Mouse (Mus musculus) forebrain, embryonic 13.5 days (tissue): ENCODE results near the gene Best3. TPM values are rescaled to one million over a fixed set of nuclear protein-coding genes. Genes with fewer than 3 reads are reported as not detected.

Source experiments
- ATAC-seq: fragments of 200-750 bp; cut with Nextera tagmentation; 2 replicates; pipeline ENCODE4 v1.8.0; 2017
- H3K27ac ChIP-seq: fragments of 300-500 bp; sonication (generic); 2 replicates; pipeline ENCODE4 v1.5.1; 2015; ENCODE audit warnings: inconsistent platforms, mild to moderate bottlenecking, moderate library complexity
- H3K27me3 ChIP-seq: fragments of 300-500 bp; sonication (generic); 2 replicates; pipeline ENCODE4 v1.6.1; 2015; ENCODE audit warnings: mild to moderate bottlenecking, inconsistent platforms
- H3K36me3 ChIP-seq: fragments of 300-500 bp; sonication (generic); 2 replicates; pipeline ENCODE4 v1.6.1; 2015; ENCODE audit warnings: mild to moderate bottlenecking, inconsistent platforms; ENCODE audit not compliant: poor library complexity, severe bottlenecking
- H3K4me1 ChIP-seq: fragments of 300-500 bp; sonication (generic); 2 replicates; pipeline ENCODE4 v1.6.1; 2015; ENCODE audit warnings: inconsistent platforms
- H3K4me2 ChIP-seq: fragments of 300-500 bp; sonication (generic); 2 replicates; pipeline ENCODE4 v1.6.1; 2015; ENCODE audit warnings: inconsistent platforms, mild to moderate bottlenecking, moderate library complexity
- H3K4me3 ChIP-seq: fragments of 300-500 bp; sonication (generic); 2 replicates; pipeline ENCODE4 v1.5.1; 2015; ENCODE audit warnings: mild to moderate bottlenecking, inconsistent platforms
- H3K9ac ChIP-seq: fragments of 300-500 bp; sonication (generic); 2 replicates; pipeline ENCODE4 v1.6.1; 2015; ENCODE audit warnings: mild to moderate bottlenecking, inconsistent platforms
- H3K9me3 ChIP-seq: fragments of 300-500 bp; sonication (generic); replicated peaks from 2 replicates; pipeline ENCODE4 v1.6.1; 2016; ENCODE audit warnings: inconsistent platforms
- WGBS: fragments of 180-500 bp; shearing (Covaris S2); methylation state at CpG from one replicate; pipeline ENCODE4 v1.1.7; 2015; 5-methylcytosine and 5-hydroxymethylcytosine counted together
- polyA plus RNA-seq: library from polyadenylated mRNA; unstranded; fragments of >200 nt; fragmentation: Nextera tagmentation; extraction: Ambion mirVana; gene quantifications from 2 replicates; pipeline ENCODE4 v1.2.1, GENCODE M21; 2015

Gene Best3
- polyA plus RNA-seq, 1 experiment from 2014 or later: 0.08 TPM

- H3K4me1 ChIP-seq: no peaks in the 10 kb centered on the region
- no peak overlapping the region for H3K4me3 ChIP-seq
- no peaks in the 10 kb centered on the region for H3K36me3 ChIP-seq
- no peak overlapping the region for H3K27ac ChIP-seq
- no peaks in the 10 kb centered on the region for H3K9me3 ChIP-seq
- WGBS: 66% methylated on average over 5 of the region's 5 CpGs
- no peak overlapping the region for H3K9ac ChIP-seq
- no peaks in the 10 kb centered on the region for H3K27me3 ChIP-seq
- no peak for ATAC-seq
- H3K4me2 ChIP-seq: no peak overlapping the region
Observed at GRCm38 (mm10) chr10:116957867-116958551, 28.1 kb upstream of the Best3 start.

GRCm38 (mm10) chr10:116962152-116962551, 24.0 kb upstream of the Best3 start:
- Histone ChIP-seq H3K27me3 (no peaks in the 10 kb centered on the region), H3K4me3 (no peak overlapping the region), H3K27ac (no peak overlapping the region), H3K9ac (no peak overlapping the region), H3K4me1 (no peaks in the 10 kb centered on the region), H3K4me2 (no peak overlapping the region), H3K9me3 (no peaks in the 10 kb centered on the region), H3K36me3 (no peaks in the 10 kb centered on the region)
- 84% methylated on average over 14 of the region's 14 CpGs for WGBS
- no peak for ATAC-seq

GRCm38 (mm10) chr10:116962803-116963202, 23.3 kb upstream of the Best3 start:
- Histone ChIP-seq H3K9me3 (no peaks in the 10 kb centered on the region), H3K36me3 (no peaks in the 10 kb centered on the region), H3K4me3 (no peak overlapping the region), H3K4me2 (no peak overlapping the region), H3K27me3 (no peaks in the 10 kb centered on the region), H3K4me1 (no peaks in the 10 kb centered on the region), H3K27ac (no peak overlapping the region), H3K9ac (no peak overlapping the region)
- WGBS: 60% methylated on average over 17 of the region's 17 CpGs
- ATAC-seq: no peak

- Histone ChIP-seq H3K9ac (no peak overlapping the region), H3K27ac (no peak overlapping the region), H3K4me2 (no peak overlapping the region), H3K27me3 (no peaks in the 10 kb centered on the region), H3K4me1 (no peaks in the 10 kb centered on the region), H3K9me3 (no peaks in the 10 kb centered on the region), H3K36me3 (no peaks in the 10 kb centered on the region), H3K4me3 (no peak overlapping the region)
- 79% methylated on average over 11 of the region's 11 CpGs for WGBS
- ATAC-seq: no peak
Observed at GRCm38 (mm10) chr10:116964084-116964483, 22.0 kb upstream of the Best3 start.

GRCm38 (mm10) chr10:116964571-116964970, 21.5 kb upstream of the Best3 start:
- no peak overlapping the region for H3K4me3 ChIP-seq
- 87% methylated on average over 4 of the region's 4 CpGs for WGBS
- no peak for ATAC-seq
- H3K9ac ChIP-seq: no peak overlapping the region
- H3K9me3 ChIP-seq: no peaks in the 10 kb centered on the region
- H3K27ac ChIP-seq: no peak overlapping the region
- no peak overlapping the region for H3K4me2 ChIP-seq
- no peaks in the 10 kb centered on the region for H3K4me1 ChIP-seq
- no peaks in the 10 kb centered on the region for H3K27me3 ChIP-seq
- no peaks in the 10 kb centered on the region for H3K36me3 ChIP-seq

- WGBS: 80% methylated on average over 5 of the region's 5 CpGs
- no peaks in the 10 kb centered on the region for H3K9me3 ChIP-seq
- no peak for ATAC-seq
- no peak overlapping the region for H3K4me2 ChIP-seq
- H3K4me1 ChIP-seq: no peaks in the 10 kb centered on the region
- no peak overlapping the region for H3K27ac ChIP-seq
- H3K9ac ChIP-seq: no peak overlapping the region
- H3K27me3 ChIP-seq: no peaks in the 10 kb centered on the region
- no peak overlapping the region for H3K4me3 ChIP-seq
- no peaks in the 10 kb centered on the region for H3K36me3 ChIP-seq
Observed at GRCm38 (mm10) chr10:116965297-116965696, 20.8 kb upstream of the Best3 start.

GRCm38 (mm10) chr10:116966065-116966464, 20.0 kb upstream of the Best3 start:
- Histone ChIP-seq H3K4me1 (no peaks in the 10 kb centered on the region), H3K9me3 (no peaks in the 10 kb centered on the region), H3K27me3 (no peaks in the 10 kb centered on the region), H3K36me3 (no peaks in the 10 kb centered on the region), H3K27ac (no peak overlapping the region), H3K4me3 (no peak overlapping the region), H3K4me2 (no peak overlapping the region), H3K9ac (no peak overlapping the region)
- 82% methylated on average over 6 of the region's 6 CpGs for WGBS
- no peak for ATAC-seq

GRCm38 (mm10) chr10:116968741-116969140, 17.4 kb upstream of the Best3 start:
- 90% methylated on average over 4 of the region's 4 CpGs for WGBS
- no peak overlapping the region for H3K4me2 ChIP-seq
- H3K9me3 ChIP-seq: no peaks in the 10 kb centered on the region
- H3K9ac ChIP-seq: no peak overlapping the region
- H3K27me3 ChIP-seq: no peaks in the 10 kb centered on the region
- H3K4me3 ChIP-seq: no peak overlapping the region
- no peaks in the 10 kb centered on the region for H3K36me3 ChIP-seq
- no peak overlapping the region for H3K27ac ChIP-seq
- no peaks in the 10 kb centered on the region for H3K4me1 ChIP-seq
- ATAC-seq: no peak

- Histone ChIP-seq H3K4me1 (no peaks in the 10 kb centered on the region), H3K27me3 (no peaks in the 10 kb centered on the region), H3K4me2 (no peak within 1 kb of the TSS), H3K9ac (no peak within 1 kb of the TSS), H3K4me3 (no peak within 1 kb of the TSS), H3K36me3 (no peaks in the 10 kb centered on the region), H3K27ac (no peak within 1 kb of the TSS), H3K9me3 (no peaks in the 10 kb centered on the region)
- ATAC-seq: no peak
- WGBS: 97% methylated on average over 6 of the region's 6 CpGs
Observed at GRCm38 (mm10) chr10:116972509-116972908, 13.6 kb upstream of the Best3 start, which contains the start of gene Gm10271. Gm10271 (minus strand) TSS chr10:116972609.

GRCm38 (mm10) chr10:116977455-116977854, 8.7 kb upstream of the Best3 start:
- ATAC-seq: no peak
- Histone ChIP-seq H3K9ac (no peak overlapping the region), H3K36me3 (no peaks in the 10 kb centered on the region), H3K4me3 (no peak overlapping the region), H3K4me1 (no peaks in the 10 kb centered on the region), H3K27ac (no peak overlapping the region), H3K27me3 (no peaks in the 10 kb centered on the region), H3K9me3 (no peaks in the 10 kb centered on the region), H3K4me2 (no peak overlapping the region)
- 74% methylated on average over 4 of the region's 4 CpGs for WGBS

- Histone ChIP-seq H3K27me3 (no peaks in the 10 kb centered on the region), H3K4me1 (no peaks in the 10 kb centered on the region), H3K36me3 (no peaks in the 10 kb centered on the region), H3K4me3 (no peak overlapping the region), H3K9me3 (no peaks in the 10 kb centered on the region), H3K9ac (no peak overlapping the region), H3K27ac (no peak overlapping the region), H3K4me2 (no peak overlapping the region)
- ATAC-seq: no peak
- 88% methylated on average over 2 of the region's 2 CpGs for WGBS
Observed at GRCm38 (mm10) chr10:116977858-116978257, 8.3 kb upstream of the Best3 start.

- WGBS: 93% methylated on average over 9 of the region's 9 CpGs
- Histone ChIP-seq H3K36me3 (no peaks in the 10 kb centered on the region), H3K27ac (no peak overlapping the region), H3K27me3 (no peaks in the 10 kb centered on the region), H3K4me3 (no peak overlapping the region), H3K4me2 (no peak overlapping the region), H3K4me1 (no peaks in the 10 kb centered on the region), H3K9ac (no peak overlapping the region), H3K9me3 (no peaks in the 10 kb centered on the region)
- no peak for ATAC-seq
Observed at GRCm38 (mm10) chr10:116978841-116979240, 7.3 kb upstream of the Best3 start.

- Histone ChIP-seq H3K27ac (no peak overlapping the region), H3K36me3 (no peaks in the 10 kb centered on the region), H3K4me3 (no peak overlapping the region), H3K9ac (no peak overlapping the region), H3K27me3 (no peaks in the 10 kb centered on the region), H3K4me2 (no peak overlapping the region), H3K4me1 (no peaks in the 10 kb centered on the region), H3K9me3 (no peaks in the 10 kb centered on the region)
- no peak for ATAC-seq
- 85% methylated on average over 4 of the region's 4 CpGs for WGBS
Observed at GRCm38 (mm10) chr10:116980273-116980672, 5.8 kb upstream of the Best3 start.
